Mouse (Mus musculus): ENCODE data around the gene Wiz. TPM values are rescaled to one million over a fixed set of nuclear protein-coding genes. Genes with fewer than 3 reads are reported as not detected.

Gene Wiz
- polyA plus RNA-seq, 1 experiment from 2014 or later: 26.5 TPM

DNA sequence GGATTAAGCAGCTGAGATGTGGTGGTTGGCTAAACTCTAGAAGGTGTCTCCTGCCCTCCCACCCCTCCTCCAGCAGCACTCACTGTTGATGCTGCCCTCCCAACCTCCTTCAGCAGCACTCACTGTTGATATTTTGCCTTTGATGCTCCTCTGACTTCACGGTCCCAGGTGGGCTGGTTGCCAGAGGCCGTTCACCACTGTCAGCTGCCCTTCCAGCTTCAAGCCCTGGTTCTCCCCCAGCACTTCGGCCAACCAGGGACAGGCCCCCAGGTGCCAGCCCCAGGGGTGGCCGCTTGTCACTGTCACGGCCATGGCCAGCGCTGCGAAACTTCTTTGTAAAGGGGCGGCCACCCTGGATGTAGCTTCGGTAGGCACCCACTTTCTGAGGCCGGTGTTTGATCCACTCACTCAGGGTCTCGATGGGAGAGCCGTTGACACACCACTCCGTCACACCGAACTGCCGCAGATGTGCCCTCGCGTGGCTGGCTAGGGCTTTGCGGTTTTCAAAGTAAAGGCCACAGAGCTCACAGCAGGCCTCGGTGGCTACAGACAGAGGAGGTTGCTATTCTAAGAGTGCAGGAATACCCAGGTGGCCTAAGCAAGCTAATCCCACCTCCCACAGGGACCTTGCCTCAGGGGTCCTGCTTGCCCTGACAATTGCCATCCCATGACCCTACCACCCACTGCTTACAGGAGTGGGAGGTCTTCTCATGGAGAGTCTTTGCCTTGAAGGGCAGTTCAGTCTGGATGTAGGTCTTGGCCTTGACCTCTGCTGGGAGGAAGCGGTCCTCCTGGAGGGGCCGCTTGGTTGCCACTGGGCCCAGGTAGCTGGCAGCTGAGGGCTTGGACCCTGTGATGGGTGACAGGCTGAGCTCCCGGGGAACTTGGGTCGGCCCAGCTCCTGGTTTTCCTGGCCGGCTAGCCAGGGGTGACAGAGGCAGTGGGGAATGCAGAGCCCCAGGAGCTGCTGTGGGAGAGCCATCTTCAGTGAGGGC, 32.2 kb downstream of the Wiz start:
- H3K27me3 ChIP-seq: no peaks in the 10 kb centered on the region
- no peak overlapping the region for H3K9ac ChIP-seq
- no peak overlapping the region for H3K27ac ChIP-seq
- H3K36me3 ChIP-seq: peaks cover 92% of the 10 kb centered on the region
- no peak overlapping the region for H3K4me3 ChIP-seq (replicated peaks)
- H3K4me2 ChIP-seq: no peak overlapping the region
- no peaks in the 10 kb centered on the region for H3K4me1 ChIP-seq
- H3K9me3 ChIP-seq (replicated peaks): no peaks in the 10 kb centered on the region
- 88% methylated on average over 24 of the region's 24 CpGs for WGBS
- ATAC-seq (replicated peaks; ENCODE audit: low FRiP score): no peak

DNA sequence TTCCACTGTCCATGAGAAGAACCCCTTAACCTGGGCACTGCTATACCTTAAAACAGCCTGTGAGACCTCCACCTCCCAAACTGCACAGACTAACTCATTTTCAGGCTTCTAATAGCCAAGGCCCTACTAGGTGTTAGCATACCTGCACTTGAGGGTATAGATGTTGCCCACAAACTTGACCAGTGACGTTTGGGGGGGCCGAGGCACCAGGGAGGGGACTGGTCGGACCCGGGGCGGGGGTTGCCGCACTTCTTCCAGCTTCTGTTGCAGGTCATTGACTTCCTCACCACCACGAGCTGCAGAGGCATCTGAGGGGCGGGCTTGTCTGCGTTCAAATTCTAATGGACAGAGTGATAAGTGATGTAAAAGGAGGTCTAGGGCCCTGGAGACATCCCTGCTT, 33.0 kb downstream of the Wiz start:
- Histone ChIP-seq H3K4me3 (replicated peaks) (no peak overlapping the region), H3K4me1 (peaks cover under 1% of the 10 kb centered on the region; the same call in 1 of the 2 replicates), H3K9ac (no peak overlapping the region), H3K27ac (no peak overlapping the region), H3K4me2 (no peak overlapping the region), H3K36me3 (peaks cover 84% of the 10 kb centered on the region), H3K9me3 (replicated peaks) (no peaks in the 10 kb centered on the region), H3K27me3 (no peaks in the 10 kb centered on the region)
- WGBS: 89% methylated on average over 9 of the region's 9 CpGs
- no peak for ATAC-seq (replicated peaks; ENCODE audit: low FRiP score)

DNA sequence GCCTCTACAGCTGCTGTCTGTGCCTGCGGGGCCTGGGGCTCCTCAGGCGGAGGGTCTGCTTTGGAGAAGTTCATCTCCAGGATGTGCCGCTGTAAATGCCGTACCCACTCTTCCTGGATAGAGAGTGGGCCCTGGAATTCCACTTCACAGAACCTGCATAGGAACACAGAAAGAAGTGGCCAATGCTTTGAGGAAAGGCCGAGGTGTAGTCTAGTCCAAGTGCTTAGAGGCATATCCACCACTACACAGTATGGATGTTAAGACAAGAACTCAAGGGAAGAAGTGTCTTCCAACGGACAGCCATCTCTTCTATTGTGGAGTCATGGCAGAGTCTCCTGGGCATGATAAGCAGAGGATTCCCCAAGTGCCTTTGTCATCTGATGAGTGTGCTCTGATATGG, 34.2 kb downstream of the Wiz start:
- Histone ChIP-seq H3K4me3 (replicated peaks) (no peak overlapping the region), H3K9ac (no peak overlapping the region), H3K36me3 (peaks cover 72% of the 10 kb centered on the region), H3K27me3 (no peaks in the 10 kb centered on the region), H3K4me2 (no peak overlapping the region), H3K27ac (no peak overlapping the region), H3K9me3 (replicated peaks) (no peaks in the 10 kb centered on the region), H3K4me1 (peaks cover 3% of the 10 kb centered on the region; the same call in 1 of the 2 replicates)
- WGBS: 97% methylated on average over 6 of the region's 6 CpGs
- no peak for ATAC-seq (replicated peaks; ENCODE audit: low FRiP score)

DNA sequence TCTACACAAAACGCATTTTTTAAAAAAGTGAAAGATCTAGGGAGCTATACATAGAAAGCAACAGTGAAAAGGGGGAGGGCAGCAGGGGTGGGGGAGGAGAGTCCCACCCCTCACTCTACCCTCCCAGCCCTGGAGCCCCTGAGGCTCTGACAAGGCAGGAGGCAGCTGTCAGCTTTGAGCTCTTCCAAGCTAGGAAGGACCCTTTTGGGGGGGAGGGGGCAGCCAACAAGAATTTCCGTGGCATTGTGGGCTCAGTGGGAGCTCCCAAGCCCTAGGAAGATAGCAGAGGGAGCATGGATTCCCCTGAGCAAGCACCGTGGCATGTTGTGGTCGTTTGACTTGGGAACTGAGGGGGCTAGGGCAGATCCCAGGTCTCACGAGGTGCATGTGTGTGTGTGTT, 35.0 kb downstream of the Wiz start:
- Histone ChIP-seq H3K27ac (no peak overlapping the region), H3K9ac (no peak overlapping the region), H3K4me1 (peaks cover 6% of the 10 kb centered on the region), H3K4me2 (no peak overlapping the region), H3K9me3 (replicated peaks) (no peaks in the 10 kb centered on the region), H3K27me3 (no peaks in the 10 kb centered on the region), H3K4me3 (replicated peaks) (no peak overlapping the region), H3K36me3 (peaks cover 63% of the 10 kb centered on the region)
- WGBS: 75% methylated on average over 5 of the region's 5 CpGs
- no peak for ATAC-seq (replicated peaks; ENCODE audit: low FRiP score)

DNA sequence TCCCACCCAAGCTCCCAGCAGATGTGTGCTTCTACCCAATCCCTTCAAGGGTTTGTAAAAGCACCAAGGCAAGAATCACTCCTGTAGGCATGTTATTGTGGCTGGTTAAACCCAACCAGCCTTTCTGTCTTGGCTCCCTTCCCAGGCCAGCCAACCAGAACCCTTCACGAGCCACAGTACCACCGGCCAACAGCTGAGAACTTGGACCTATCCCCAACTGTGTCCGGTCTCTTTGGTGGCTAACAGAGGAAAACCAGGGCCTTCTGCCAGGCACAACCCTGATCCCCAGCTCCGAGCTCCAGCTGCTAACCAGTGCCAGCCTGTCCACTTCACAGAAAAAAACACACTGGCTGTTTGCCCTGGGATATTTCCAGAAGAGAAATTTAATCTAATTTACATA, 35.5 kb downstream of the Wiz start:
- H3K27me3 ChIP-seq: no peaks in the 10 kb centered on the region
- WGBS: 74% methylated on average over 4 of the region's 4 CpGs
- no peak overlapping the region for H3K9ac ChIP-seq
- peaks cover 11% of the 10 kb centered on the region for H3K4me1 ChIP-seq
- H3K4me3 ChIP-seq (replicated peaks): no peak overlapping the region
- no peaks in the 10 kb centered on the region for H3K9me3 ChIP-seq (replicated peaks)
- H3K4me2 ChIP-seq: no peak overlapping the region
- H3K27ac ChIP-seq: no peak overlapping the region
- ATAC-seq (replicated peaks; ENCODE audit: low FRiP score): no peak
- peaks cover 58% of the 10 kb centered on the region for H3K36me3 ChIP-seq

DNA sequence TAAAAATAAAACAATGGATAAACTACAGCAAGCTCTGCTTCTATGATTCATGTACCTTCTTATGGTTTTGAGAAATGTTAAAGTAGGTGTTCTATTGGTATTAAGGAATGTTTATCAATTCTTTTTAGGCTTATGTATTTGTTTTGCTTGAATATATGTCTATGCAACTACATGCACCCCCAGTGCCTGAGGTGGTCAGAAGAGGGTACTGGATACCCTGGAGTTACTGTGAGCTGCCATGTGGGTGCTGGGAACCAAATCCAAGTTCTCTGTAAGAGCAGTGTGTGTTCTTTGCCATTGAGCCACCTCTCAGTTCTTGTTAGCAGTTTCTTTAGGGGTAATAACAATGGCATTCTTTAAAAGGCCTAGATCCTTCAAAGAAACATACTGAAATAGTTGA, 37.5 kb downstream of the Wiz start:
- no peak overlapping the region for H3K4me3 ChIP-seq (replicated peaks)
- H3K9ac ChIP-seq: no peak overlapping the region
- no peak overlapping the region for H3K4me2 ChIP-seq
- peaks cover 19% of the 10 kb centered on the region for H3K4me1 ChIP-seq
- H3K9me3 ChIP-seq (replicated peaks): no peaks in the 10 kb centered on the region
- H3K27ac ChIP-seq: no peak overlapping the region
- ATAC-seq (replicated peaks; ENCODE audit: low FRiP score): no peak
- peaks cover 39% of the 10 kb centered on the region for H3K36me3 ChIP-seq
- H3K27me3 ChIP-seq: no peaks in the 10 kb centered on the region

DNA sequence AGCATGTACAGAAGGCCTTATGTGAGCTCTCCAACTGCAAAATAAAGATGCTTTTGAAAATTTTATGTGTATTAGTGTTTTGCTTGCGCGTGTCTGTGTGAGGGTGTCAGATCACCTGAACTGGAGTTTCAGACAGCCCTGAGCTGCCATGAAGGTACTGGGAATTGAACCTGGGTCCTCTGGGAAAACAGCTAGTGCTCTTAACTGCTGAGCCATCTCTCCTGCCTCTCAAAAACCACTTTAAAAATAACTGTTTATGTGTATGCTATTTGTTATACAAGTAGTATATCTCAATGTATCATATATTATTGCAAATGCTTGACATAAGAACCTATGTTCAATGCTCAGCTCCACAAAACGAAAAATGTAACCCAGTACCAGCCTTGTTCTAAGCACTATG, 38.0 kb downstream of the Wiz start:
- H3K4me3 ChIP-seq (replicated peaks): peak overlapping the region; percentile 79; the same call in 1 of the 2 replicates
- 77% methylated on average over 3 of the region's 3 CpGs for WGBS
- H3K4me1 ChIP-seq: peaks cover 19% of the 10 kb centered on the region
- no peaks in the 10 kb centered on the region for H3K9me3 ChIP-seq (replicated peaks)
- H3K27ac ChIP-seq: no peak overlapping the region
- H3K27me3 ChIP-seq: no peaks in the 10 kb centered on the region
- H3K36me3 ChIP-seq: peaks cover 34% of the 10 kb centered on the region
- peak overlapping the region; percentile 66 for H3K4me2 ChIP-seq
- H3K9ac ChIP-seq: no peak overlapping the region
- no peak for ATAC-seq (replicated peaks; ENCODE audit: low FRiP score)

DNA sequence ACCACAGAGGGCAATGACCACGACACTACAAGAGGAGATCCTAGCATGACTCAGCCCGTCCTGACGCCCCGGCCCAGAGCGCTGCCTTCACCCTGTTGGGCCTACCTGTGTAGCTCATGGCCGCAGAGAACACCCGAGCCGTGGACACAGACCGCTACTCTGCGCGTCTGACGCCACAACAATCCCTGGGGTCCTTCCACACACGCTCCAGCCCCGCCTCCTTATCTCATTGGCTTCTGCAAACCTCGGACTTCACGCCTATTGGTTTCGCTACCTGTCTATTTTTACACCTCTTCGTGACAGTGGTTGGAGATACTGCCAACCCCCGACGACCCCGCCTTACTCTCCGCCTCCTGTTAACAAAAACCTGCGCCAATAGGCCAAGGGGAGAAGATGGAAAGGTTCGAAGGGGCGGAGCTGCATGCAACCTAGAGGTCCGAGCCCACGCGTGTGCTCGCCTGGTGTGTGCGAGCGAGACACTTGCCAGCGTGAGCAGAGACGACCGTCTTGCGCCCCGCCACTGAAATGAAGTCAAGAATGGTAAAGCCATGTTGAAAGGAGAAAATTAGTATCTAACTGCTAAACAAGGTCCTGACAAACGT, 38.8 kb downstream of the Wiz start, which contains the start of gene Akap8l:
TSS of gene Akap8l (minus strand) at position 226 of the 602 bp plus-strand sequence.
- peak within 1 kb of the TSS; percentile 79 for H3K4me3 ChIP-seq (replicated peaks)
- peaks cover 26% of the 10 kb centered on the region for H3K36me3 ChIP-seq
- WGBS: under 1% methylated on average over 37 of the region's 37 CpGs
- no peaks in the 10 kb centered on the region for H3K9me3 ChIP-seq (replicated peaks)
- no peaks in the 10 kb centered on the region for H3K27me3 ChIP-seq
- peak within 1 kb of the TSS; percentile 78 for H3K9ac ChIP-seq
- peak within 1 kb of the TSS; percentile 66 for H3K4me2 ChIP-seq
- H3K27ac ChIP-seq: peak within 1 kb of the TSS; percentile 86
- ATAC-seq (replicated peaks; ENCODE audit: low FRiP score): peak; percentile 98
- peaks cover 19% of the 10 kb centered on the region for H3K4me1 ChIP-seq

GRCm38 (mm10) chr17:32349851-32350381, 39.3 kb downstream of the Wiz start:
- Histone ChIP-seq H3K27me3 (no peaks in the 10 kb centered on the region), H3K36me3 (peaks cover 24% of the 10 kb centered on the region), H3K9ac (peak overlapping the region; percentile 78), H3K9me3 (replicated peaks) (no peaks in the 10 kb centered on the region), H3K4me1 (peaks cover 19% of the 10 kb centered on the region), H3K27ac (peak overlapping the region; percentile 86), H3K4me2 (peak overlapping the region; percentile 66), H3K4me3 (replicated peaks) (peak overlapping the region; percentile 79)
- WGBS: under 1% methylated on average over 24 of the region's 24 CpGs
- ATAC-seq (replicated peaks; ENCODE audit: low FRiP score): no peak; the same call in 1 of the 2 replicates

DNA sequence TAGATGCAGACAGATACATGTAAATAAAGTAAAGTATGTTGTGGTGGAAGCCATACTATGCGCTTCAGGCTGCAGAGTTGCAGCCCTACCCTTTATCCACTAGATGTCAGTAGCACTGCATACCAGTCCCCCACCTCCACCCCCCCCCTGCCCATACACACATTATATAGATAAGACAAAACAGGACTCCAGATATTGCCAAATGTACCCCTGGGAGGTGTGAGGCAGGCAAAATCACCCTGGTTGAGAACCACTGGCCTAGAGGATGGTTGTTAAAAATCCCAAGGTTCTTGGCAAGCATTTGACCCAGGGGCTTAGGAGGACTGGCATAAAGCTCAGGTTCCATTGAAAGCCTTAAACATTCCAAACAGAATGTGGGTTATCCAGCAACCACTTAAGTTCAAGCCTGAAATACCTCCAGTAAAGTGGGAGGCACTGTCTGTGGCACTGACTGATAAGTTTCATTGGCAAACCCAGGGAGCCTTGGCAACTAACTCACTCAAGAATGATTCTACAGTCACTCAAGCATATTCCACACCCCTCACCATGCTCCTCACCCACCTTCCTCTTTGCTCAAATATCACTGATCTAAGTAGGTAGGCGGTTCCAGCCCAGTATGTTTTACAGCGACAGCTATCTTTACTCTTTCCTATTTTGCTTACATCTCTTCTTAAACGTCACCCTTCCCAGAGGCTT, 40.1 kb downstream of the Wiz start:
- no peak for ATAC-seq (replicated peaks; ENCODE audit: low FRiP score)
- 5% methylated on average over 4 of the region's 4 CpGs for WGBS

GRCm38 (mm10) chr17:32348406-32348805, 40.8 kb downstream of the Wiz start:
- WGBS: 82% methylated on average over 2 of the region's 2 CpGs
- ATAC-seq (replicated peaks; ENCODE audit: low FRiP score): no peak
- Histone ChIP-seq H3K4me2 (peak overlapping the region; percentile 66), H3K9me3 (replicated peaks) (no peaks in the 10 kb centered on the region), H3K9ac (no peak overlapping the region), H3K4me1 (peaks cover 19% of the 10 kb centered on the region), H3K27ac (no peak overlapping the region), H3K27me3 (no peaks in the 10 kb centered on the region), H3K4me3 (replicated peaks) (peak overlapping the region; percentile 79), H3K36me3 (peaks cover 17% of the 10 kb centered on the region)

More for the DNA sequence above, 40.1 kb downstream of the Wiz start:
- Histone ChIP-seq H3K27me3 (no peaks in the 10 kb centered on the region), H3K4me3 (replicated peaks) (peak overlapping the region; percentile 79), H3K36me3 (peaks cover 24% of the 10 kb centered on the region), H3K27ac (0 out of 2 replicates have a peak overlapping the region, but pooled peaks have one; percentile 14), H3K9ac (peak overlapping the region; percentile 78; the same call in 1 of the 2 replicates), H3K4me1 (peaks cover 19% of the 10 kb centered on the region), H3K4me2 (peak overlapping the region; percentile 66), H3K9me3 (replicated peaks) (no peaks in the 10 kb centered on the region)

Data from kidney, embryonic 15.5 days (tissue).